Mouse (Mus musculus): ENCODE measurements at regions not wholly inside any gene's neighbourhood (a gene's known extent, or its start where the extent isn't known, plus 50 kb on each side); places are given as distances from the start of the nearest gene placed in this dataset.

DNA sequence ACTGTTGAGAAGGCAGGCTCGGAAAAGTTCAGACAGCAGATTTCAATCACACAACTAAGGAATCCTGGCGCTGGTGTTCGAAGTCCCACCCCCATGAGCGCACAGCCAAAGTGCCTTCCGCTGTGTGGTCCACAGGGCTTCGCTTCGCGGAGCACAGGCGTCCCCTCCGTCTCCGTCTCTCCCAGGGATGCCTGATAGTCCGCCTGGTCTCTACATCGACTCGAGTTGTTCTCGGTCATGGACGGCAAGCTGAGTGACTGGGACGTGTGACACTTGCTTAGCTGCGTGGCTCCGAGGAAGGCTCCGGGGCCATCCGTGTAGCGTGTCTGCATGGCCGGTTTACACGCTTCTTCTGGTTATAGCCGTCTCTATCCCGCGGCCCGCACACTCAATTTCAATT, 224.0 kb downstream of the Gm26897 start:
- DNase-seq, result peak; percentile 22

GRCm38 (mm10) chr5:111958226-111958625, 224.5 kb downstream of the Gm26897 start:
- DNase-seq, result peak; percentile 62

DNA sequence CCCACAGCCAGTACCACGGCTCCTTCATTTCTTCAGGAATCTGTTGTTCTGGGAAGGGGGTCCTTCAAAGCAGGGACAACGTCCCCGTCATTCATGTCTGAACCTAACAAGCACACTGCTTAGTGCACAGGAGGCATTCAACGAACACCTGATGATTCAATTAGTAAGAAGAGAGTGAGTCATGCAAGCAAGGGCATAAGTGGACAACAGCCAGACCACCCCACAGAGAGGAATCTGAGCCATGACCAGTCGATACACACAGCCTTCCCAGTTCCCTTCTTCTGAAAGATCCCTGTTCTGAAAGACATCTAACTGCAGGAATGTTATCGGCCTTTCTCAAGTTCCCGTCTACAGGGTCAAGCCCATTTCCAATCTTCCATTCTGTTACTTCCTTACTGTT, 231.6 kb downstream of the Gm26897 start:
- DNase-seq, result no peak

DNA sequence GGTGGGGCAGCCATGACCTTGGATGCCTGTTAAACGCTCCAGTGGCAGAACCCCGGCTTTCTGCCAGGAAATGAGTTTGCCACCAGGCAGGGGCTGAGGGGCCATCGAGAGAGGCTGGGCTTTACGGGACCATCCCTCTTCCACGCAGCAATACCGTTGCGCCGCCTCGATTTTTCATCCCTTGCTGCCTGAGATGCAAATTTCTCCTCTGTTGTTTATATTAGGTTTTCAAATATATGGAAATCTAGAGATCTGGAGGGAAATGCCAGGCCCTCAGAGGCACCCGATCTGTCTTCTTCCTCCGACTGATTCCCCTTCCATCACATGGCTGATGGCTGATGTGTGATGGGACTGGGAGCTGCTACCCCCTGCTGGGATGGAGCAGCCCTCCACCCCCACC, 234.4 kb downstream of the Gm26897 start:
- DNase-seq, result no peak

DNA sequence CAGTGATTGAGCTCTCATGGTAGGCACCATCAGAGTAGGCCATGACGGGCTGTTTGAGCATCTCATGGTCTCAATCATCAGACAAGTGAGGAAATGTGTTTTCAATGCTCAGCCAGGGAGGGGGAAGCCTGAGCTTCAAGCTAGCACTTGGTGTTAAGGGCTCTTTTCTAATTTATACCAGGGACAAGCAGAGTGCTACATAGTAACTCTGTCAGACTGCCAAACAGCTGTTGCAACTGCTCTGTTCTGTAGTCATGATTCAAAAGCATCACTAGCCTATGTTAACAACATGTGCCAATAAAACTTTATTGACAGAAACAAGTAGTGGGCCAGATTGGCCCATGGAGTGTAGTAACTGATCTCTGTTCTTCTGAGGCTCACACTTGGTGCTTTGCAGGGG, 235.0 kb downstream of the Gm26897 start:
- DNase-seq, result no peak

DNA sequence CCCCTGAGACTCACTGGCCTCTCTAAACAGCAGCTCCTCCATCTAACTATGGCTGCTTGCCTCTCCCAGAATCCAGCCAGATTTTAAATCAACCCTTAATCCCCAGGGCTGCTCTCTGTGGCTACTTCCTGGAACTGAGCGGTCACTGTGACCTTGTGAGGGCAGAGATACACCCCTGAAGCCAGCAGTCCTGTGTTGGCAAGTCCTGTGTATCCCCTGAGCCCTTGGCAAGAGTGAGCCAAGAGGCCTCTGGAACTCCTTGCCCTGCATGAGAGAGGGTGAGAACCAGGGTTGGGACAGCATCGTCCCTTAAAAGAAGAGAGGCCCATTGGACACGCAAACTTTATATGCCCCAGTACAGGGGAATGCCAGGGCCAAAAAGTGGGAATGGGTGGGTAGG, 237.5 kb downstream of the Gm26897 start:
- DNase-seq, result no peak

- DNase-seq, result no peak
These were observed 238.2 kb downstream of the Gm26897 start for GRCm38 (mm10) chr5:111971952-111972351.

DNA sequence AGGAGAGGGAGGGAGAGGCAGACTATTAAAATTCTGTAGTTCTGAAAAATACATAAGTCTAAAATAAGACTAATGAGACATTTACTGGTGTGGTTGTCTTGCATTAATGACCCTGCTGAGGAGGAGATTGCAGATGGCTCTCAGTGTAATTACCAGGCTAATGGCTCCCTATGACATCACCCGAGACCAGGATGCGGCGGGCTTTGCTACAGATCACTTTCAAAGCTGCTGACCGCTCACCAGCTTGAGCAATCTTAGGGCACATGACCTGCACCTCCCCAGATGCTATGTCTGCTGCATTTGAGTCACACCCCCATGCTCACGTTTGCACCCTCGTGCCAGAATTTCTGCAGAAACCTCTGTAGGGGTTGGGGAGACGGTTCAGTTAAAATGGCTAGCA, 242.0 kb downstream of the Gm26897 start:
- no peak for DNase-seq

DNA sequence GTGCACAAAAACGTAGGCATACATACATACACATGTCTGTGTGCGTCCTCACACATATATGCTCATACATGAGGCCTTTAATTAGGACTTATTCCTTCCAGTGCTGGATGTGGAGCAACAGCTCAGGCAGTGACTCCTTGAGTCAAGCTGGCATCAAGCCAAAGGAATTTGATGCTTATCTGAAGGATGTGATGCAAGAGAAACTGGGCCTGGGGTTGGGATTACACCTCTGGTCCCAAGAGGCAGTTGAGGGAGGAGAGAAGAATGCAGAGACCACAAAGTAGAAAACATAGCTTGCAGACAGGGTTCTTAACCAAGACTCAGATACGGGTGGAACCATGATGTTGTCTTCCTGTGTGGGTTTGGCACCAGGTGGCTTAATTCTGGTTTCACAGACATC, 245.9 kb downstream of the Gm26897 start:
- DNase-seq, result peak; percentile 10

DNA sequence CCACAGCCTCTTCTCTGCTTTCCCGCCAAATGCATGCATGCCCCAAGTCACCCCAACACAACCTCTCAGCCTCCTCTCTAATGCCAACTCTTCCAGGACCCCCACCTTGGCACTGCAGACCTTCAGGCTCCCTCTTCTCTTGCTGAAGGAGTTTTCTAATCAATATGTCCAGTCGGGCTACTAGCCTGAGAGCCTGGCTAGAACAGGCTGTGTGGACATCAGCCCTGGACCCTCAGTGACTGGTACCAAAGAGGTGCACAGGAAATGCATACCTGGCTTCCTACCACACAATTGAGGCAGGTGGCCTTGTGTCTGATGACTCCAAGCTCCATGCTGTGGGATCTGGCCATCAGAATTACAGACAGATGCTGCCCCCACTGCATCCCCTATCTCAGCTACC, 248.4 kb downstream of the Gm26897 start:
- no peak for DNase-seq

GRCm38 (mm10) chr5:111985997-111986396, 252.3 kb downstream of the Gm26897 start:
- DNase-seq, result no peak

GRCm38 (mm10) chr5:111987036-111987435, 253.3 kb downstream of the Gm26897 start:
- peak; percentile 9 for DNase-seq

DNA sequence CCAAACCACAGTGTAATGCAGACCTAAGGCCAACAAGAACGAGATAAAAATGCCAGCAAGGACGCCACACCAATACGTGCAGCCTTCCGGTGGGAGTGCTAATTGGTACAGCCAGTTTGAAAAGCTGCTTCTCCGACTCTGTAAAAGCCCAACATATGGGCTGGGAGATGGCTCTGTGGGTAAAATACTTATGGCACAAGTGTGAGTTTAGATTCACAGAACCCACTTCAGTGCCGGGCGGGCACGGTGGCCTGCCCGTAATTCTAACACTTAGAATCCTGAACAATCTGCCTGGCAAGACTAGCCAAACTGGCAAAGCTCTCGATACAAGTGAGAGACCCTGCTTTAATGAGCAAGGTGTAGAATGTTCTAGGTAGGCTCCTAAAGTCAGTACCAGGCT, 258.1 kb downstream of the Gm26897 start:
- no peak for DNase-seq

DNA sequence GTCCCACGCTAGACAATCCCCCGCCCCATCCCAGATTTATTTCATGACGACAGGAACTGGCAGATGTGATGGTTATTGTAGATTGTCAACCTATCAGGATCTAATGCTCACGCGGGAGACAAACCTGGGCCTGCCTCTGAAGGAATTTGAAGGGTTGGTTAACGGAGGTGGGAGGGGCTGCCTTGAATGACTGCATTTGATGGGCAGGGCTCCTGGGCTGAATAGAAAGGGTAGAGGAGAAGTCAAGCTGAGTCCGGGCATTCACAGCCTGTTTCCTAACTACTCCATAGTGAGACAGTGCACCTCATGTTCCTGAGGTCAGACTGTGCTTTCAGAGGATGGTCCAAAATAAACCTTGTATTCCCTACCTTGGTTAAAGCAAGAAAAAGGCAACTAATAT, 259.1 kb downstream of the Cryba4 start:
- no peak for DNase-seq

DNA sequence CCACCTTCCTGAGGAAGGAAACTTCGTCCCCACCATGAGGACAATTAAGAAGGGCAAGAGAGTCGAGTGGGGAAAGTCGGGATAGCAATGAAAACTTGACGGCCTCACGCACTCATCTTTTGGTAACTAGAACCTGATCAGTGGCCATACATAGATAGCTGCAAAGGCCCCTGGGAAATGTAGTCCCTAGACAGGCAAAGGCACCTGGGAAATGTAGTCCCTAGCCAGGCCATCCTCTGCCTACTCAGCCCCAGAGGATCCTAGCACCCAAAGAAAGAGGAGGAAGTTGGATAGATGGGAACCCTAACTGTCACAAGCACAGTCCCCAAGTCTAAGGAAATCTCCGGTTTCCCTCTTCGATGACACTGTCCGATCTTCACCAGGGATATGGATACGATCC, 258.4 kb downstream of the Cryba4 start:
- no peak for DNase-seq

DNA sequence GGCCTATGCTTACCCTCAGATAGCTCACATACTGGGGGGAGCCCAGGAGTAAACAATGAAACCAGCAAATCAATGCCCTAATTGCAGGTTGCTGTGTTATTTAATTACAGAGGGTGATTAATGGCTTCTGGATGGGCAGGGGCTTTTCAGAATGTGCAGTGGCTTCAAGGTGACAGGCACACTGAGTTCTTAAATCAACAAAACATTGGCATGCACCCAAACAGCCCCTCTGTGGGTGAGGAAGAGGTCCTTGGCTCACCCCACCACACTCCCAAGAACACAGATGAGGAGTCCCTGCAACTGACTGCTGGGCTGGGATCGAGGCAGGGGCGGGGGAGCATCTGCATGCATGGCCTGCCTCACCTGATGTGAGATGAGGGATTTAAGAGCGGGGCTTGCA, 255.5 kb downstream of the Cryba4 start:
- no peak for DNase-seq

DNA sequence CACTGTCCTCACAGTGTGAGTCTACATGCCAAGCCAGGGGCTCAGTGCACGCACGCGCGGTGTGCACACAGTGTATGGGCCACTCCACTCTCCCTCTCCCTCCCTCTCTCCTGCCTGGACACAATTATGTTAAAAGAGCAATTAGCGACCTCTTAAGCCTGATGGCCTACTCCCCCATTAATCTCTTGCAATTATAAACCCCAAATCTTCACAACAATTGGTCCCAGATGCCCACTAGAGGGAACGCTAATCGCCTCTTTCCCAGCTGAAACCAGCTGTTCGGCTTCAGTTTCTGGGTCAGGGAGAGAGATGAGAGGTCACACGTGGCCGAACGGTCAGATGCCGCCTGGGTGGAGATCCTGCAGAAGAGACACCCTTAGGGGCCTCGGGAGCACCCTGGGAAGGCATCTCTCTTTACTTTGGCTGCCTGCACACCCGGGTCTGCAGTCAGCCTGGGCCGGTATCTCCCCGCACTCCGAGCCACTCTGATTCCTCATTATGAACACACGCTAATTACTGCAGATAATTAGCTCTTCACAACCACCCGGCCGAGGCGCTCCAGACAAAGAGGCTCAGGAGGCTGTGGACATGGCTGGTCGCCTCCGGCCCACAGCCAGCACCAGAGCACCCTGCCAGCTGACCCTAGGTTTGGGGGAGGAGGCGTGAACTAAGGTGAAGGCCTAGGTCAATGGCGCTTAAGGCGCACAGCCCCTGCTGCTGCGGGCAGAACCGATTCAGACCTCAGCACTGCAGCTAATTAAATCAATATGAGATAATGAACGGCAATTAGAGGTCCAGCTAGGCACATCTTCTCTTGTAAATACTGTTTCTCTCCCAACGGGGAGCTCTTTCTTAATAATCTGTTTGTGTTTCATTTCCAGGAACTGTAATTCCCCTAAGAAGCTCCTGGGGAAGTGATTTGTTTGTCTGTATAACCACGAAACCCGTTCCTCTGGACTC, 250.3 kb downstream of the Cryba4 start:
- DNase-seq, result peak; percentile 37

DNA sequence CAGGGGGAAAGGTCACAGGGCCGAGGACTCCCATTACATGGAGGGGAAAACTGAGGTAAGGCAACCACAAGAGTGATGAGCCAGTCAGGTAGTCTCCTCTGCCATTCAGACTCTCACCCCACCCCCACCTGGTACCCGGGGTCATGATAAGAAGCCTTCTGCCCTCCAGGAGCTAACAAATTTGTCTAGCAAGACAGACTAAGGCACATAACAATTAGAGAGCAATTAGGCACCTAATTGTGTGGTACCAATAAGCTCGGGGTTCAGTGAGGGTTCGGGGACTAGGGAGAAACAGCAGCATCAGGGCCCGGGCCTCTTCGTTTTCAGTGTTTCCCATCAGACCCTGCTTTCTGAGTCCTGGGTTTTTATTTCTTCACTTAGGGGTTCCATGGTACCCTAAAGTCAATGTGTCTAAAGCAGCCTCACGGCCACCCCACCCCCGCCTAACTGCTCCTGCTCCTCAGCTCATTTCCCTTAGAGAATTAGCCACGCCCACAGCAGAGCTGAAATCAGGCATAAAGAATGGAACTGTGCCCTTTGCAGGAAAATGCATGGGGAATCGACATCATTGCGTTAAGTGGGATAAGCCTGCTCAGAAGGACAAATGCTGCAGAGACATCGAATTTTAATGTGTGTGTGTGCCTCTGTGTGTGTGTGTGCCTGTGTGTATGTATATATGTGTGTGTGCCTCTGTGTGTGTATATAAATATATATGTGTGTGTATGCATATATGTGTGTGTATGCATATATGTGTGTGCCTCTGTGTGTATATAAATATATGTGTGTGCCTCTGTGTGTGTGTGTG, 249.3 kb downstream of the Cryba4 start:
- no peak for DNase-seq

DNA sequence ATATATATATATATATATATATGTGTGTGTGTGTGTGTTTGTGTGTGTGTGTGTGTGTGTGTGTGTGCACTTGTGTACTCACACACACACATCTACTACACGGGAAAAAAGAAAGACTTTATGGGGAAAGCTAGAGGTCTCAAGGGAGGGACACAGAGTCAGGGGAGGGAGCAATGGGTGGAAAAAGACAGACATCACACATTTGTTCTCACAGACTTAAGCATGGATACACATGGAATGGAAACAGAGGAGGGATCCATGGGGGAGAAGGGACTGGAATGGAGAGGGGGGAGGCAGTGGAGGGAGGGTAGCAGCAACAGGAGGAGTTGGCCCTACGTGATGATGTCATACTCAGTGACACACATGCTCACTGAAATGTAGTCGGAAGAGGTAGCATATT, 248.3 kb downstream of the Cryba4 start:
- no peak for DNase-seq

- DNase-seq, result peak; percentile 52
These were observed 239.7 kb downstream of the Cryba4 start for GRCm38 (mm10) chr5:112012505-112013164.

DNA sequence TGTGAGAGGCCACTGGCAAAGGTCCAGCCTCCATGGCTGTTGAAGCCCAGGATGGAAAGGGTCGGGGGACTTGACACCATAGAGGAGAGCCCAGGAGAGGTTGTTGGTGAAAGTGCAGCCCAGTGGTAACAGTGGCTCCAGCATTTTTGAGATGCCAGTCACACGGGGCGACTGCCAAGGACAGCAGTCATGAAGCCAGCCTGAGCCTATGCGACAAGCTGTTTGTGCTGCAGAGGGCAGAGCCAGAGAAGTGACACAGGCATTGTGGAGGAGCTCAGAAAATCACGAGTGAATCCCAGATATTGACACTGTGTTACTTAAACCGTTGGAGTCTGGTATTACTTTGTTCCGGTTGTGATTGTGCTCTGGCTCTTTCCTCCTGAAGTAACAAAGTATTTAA, 233.4 kb downstream of the Cryba4 start:
- DNase-seq, result peak; percentile 35

- DNase-seq, result peak; percentile 24
These were observed 231.4 kb downstream of the Cryba4 start for GRCm38 (mm10) chr5:112020882-112021281.

- no peak for DNase-seq
These were observed 222.4 kb downstream of the Cryba4 start for GRCm38 (mm10) chr5:112029955-112030354.
